ENCODE assay signal across 17 mouse cellular contexts in genomic region chrX:134056897-134057296, GRCm38 (mm10). TPM values are rescaled to one million over a fixed set of nuclear protein-coding genes. Genes with fewer than 3 reads are reported as not detected.
DNase-seq lines count a peak whose midpoint lies in the region; ATAC-seq and TF ChIP-seq lines count a peak whose summit lies in the region.
"Had no signal": no experiment of that assay in that cellular context is flagged by ENCODE, and none has a peak within 500 bp of the region (broad histone marks: within the 10 kb centered on the region; RNA-seq: fewer than 3 reads in every experiment).

No protein-coding gene starts in this region.

- no peak for TF ChIP-seq CTCF in brain, embryonic 14.5 days (IDR thresholded peaks at IDR 0.05; ENCODE audit: borderline replicate concordance, extremely low read depth, insufficient read depth, insufficient read length)

- DNase-seq in gastrocnemius, postnatal 25 days = peak; percentile 34
- no peak for DNase-seq in gastrocnemius, adult 8-10 months (ENCODE audit: low spot score in 2 of 2)
- DNase-seq in lung, postnatal 10 days = peak; percentile 20
- DNase-seq in lung, postnatal 4 days = no peak
- DNase-seq in NIH3T3 (ENCODE audit: low read depth) = peak; percentile 70
- DNase-seq in brain, embryonic 14.5 days (ENCODE audit: low read depth) = peak; percentile 12
- DNase-seq: adrenal gland, postnatal 25 days; cerebellum, adult 11-12 months; cerebellum, postnatal 25 days; kidney, adult 18-20 months; kidney, postnatal 4 days; lung, adult 18-20 months; lung, postnatal 14 days; thymus, adult 2 months; thymus, postnatal 4 days had no signal

- no peak for ATAC-seq in monocyte, adult 5-6 weeks (replicated peaks; ENCODE audit: insufficient number of reproducible peaks, low FRiP score, low TSS enrichment, poor library complexity, severe bottlenecking)
- ATAC-seq: liver, embryonic 12.5 days had no signal

- no peak for TF ChIP-seq POLR2A in brain, embryonic 14.5 days (IDR thresholded peaks at IDR 0.05; ENCODE audit: borderline replicate concordance, extremely low read depth, insufficient read depth, insufficient read length, poor library complexity, severe bottlenecking)

RNA-seq across cellular contexts. Expression of gene Cstf2, which starts 2.1 kb away (rescaled TPM):
- total RNA-seq in gastrocnemius, postnatal 25 days (2021) = 1 to 10 TPM; 7.9 to 9.6 TPM
- total RNA-seq in gastrocnemius, adult 8-10 months (2022) = 1 to 10 TPM; 3.7 to 6.9 (median 5.2) TPM
- polyA plus RNA-seq in brain, embryonic 14.5 days (2012; rRNA removed) = 80.8 and 84.3 TPM in 2 replicates
- total RNA-seq in monocyte, adult 5-6 weeks (2017) = 25.1 to 39.4 TPM (median 28.4 TPM) in 3 replicates

Comparison
In these comparisons a context has a peak if more than half of its experiments do, and no peak if none do; other contexts are left out.
1. DNase-seq: peak in gastrocnemius, postnatal 25 days (single experiment), lung, postnatal 10 days (single experiment), NIH3T3 (single experiment) and brain, embryonic 14.5 days (single experiment); none in gastrocnemius, adult 8-10 months (0 of 2) and lung, postnatal 4 days (0 of 2).